Mouse (Mus musculus): Measurements from ENCODE around the gene Ano10. TPM values are rescaled to one million over a fixed set of nuclear protein-coding genes. Genes with fewer than 3 reads are reported as not detected.

The Ano10 gene
- polyA plus RNA-seq, 1 experiment from 2014 or later, result 39.0 TPM

DNA sequence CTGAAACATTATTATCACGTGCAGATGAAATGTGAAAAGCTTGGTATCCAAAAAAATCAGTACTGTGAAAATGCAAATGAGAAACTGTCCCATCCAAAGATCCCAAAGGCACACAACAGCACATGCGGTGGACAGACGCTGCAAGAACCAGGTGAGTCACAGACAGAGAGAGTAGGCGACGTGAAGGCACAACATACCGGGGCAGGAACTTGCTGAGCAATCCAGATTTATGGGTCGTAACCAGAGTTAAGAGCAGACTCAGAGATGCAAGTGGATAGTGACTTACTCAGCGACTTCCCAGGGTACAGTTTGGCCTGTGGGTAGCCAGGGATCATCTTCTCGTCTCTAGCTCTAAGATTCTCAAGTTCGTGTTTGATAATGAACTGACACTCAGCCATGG, 23.3 kb downstream of the Ano10 start:
- Histone ChIP-seq H3K4me2 (replicated peaks) (no peak overlapping the region), H3K27ac (no peak overlapping the region), H3K9me3 (no peaks in the 10 kb centered on the region), H3K9ac (no peak overlapping the region), H3K27me3 (no peaks in the 10 kb centered on the region), H3K4me1 (no peaks in the 10 kb centered on the region), H3K36me3 (peaks cover 28% of the 10 kb centered on the region), H3K4me3 (no peak overlapping the region)
- WGBS, result 87% methylated on average over 10 of the region's 10 CpGs
- no peak for ATAC-seq (ENCODE audit: insufficient number of reproducible peaks, insufficient read depth, low FRiP score, low TSS enrichment)

DNA sequence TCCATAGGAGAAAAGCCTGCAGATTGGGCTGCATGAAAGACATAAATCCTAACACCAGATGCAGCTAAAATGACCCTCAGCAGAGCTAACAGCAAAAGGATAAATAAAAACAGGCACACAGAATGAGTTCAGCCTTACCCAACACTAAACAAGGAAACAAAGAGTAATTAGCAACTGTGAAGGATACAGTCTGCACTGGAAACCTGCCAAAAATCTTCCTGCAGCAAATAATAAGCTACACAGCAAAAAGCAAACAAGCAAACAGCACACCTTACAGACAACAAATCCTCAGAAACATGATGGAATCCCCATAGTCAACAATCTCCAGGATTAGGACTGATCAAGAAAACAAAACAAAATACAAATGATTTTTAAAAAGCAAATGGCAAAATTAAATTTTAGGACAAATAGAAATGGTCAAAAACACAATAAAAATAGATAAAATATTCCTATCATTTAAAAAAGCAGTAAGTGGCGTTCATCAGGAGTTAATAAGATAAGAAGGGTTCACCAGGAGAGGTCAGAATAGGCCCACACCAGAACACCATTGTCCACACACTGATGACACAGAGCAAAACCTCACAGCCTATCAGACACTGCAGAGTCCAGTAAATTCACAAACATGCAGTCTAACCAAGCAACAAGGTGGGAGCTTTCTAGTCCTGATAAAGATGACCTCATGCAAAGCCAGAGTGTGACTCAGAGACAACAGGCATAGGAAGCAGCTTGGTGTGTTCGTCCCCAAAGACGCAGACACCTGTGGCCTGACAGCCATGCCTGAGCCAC, 24.8 kb downstream of the Ano10 start:
- Histone ChIP-seq H3K4me1 (no peaks in the 10 kb centered on the region), H3K4me3 (no peak overlapping the region), H3K9me3 (no peaks in the 10 kb centered on the region), H3K36me3 (peaks cover 34% of the 10 kb centered on the region), H3K27ac (no peak overlapping the region), H3K4me2 (replicated peaks) (no peak overlapping the region), H3K27me3 (no peaks in the 10 kb centered on the region), H3K9ac (no peak overlapping the region)
- WGBS, result 95% methylated on average over 3 of the region's 3 CpGs
- ATAC-seq (ENCODE audit: insufficient number of reproducible peaks, insufficient read depth, low FRiP score, low TSS enrichment), result no peak

DNA sequence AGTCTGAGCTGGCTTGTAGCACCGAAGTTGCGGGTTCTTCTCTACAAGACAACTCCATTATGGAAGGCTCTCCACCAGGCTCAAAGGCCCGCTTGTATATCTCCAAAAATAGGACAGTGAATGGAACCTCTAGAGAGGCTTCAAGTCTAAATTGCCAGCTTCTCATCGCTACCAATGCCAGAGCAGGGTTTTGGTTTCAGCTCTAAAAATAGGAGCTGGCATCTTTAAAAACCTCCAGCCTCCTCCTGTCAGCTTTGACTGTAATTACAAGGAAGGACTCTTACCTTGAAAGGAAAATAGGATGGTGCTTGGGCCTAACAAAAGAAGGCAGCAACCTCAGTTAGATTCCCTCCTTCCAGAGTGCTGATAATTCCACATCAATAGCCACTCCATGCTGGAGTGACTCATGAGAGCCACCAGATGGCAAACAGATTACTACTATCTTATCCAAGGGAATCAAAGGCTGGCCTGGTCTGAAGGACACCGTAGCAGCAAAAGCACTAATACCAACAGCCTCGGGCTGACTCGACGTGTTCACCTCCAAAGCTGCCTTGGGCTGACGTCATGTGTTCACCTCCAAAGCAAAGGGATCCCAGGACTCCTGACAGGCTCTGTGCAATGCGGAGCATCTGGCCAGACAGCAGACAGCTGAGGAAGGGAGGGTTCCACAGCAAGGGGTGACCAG, 28.6 kb downstream of the Ano10 start:
- 86% methylated on average over 10 of the region's 10 CpGs for WGBS
- H3K27ac ChIP-seq, result no peak overlapping the region
- no peak overlapping the region for H3K4me3 ChIP-seq
- peaks cover 33% of the 10 kb centered on the region for H3K36me3 ChIP-seq
- ATAC-seq (ENCODE audit: insufficient number of reproducible peaks, insufficient read depth, low FRiP score, low TSS enrichment), result no peak
- no peaks in the 10 kb centered on the region for H3K4me1 ChIP-seq
- no peaks in the 10 kb centered on the region for H3K27me3 ChIP-seq
- no peak overlapping the region for H3K9ac ChIP-seq
- no peak overlapping the region for H3K4me2 ChIP-seq (replicated peaks)
- H3K9me3 ChIP-seq, result no peaks in the 10 kb centered on the region

DNA sequence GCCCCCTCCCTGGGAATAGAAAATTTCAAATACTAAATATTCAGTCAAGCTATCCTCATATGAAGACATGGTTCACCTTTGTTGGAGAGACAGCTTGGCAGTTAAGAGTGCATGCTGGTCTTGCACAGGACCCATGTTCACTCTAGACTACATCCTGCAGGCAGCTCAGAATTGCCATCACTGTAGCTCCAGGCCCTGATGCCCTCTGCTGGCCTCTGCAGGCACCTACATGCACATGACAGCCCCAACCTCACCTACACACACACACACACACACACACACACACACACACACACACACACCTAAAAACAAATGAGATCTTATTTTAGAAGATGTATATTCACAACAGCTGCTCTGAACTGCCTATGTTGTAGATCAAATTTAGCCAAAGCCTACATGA, 31.1 kb downstream of the Ano10 start:
- Histone ChIP-seq H3K27me3 (no peaks in the 10 kb centered on the region), H3K9me3 (no peaks in the 10 kb centered on the region), H3K9ac (no peak overlapping the region), H3K4me3 (no peak overlapping the region), H3K4me2 (replicated peaks) (no peak overlapping the region), H3K36me3 (peaks cover 46% of the 10 kb centered on the region), H3K27ac (no peak overlapping the region), H3K4me1 (no peaks in the 10 kb centered on the region)
- no peak for ATAC-seq (ENCODE audit: insufficient number of reproducible peaks, insufficient read depth, low FRiP score, low TSS enrichment)

DNA sequence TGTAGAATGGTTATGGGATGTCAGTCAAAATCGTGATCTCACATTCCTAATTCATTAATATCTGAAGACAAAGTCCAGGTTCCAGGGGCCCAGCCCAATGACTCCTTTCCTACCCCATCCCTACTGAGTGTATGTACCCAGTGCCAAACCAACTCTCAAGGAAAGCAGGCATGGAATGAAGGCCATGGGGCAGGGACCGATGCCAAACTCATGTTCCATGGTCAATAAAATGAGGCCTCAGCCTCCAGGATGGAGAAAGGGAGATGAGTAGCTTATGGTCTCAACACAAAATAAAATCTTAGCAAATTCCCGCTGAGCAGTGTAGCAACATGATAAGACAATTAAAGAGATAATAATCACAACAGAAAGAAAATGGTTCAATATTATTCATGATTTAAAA, 39.8 kb downstream of the Ano10 start:
- Histone ChIP-seq H3K4me3 (no peak overlapping the region), H3K27me3 (no peaks in the 10 kb centered on the region), H3K36me3 (peaks cover 39% of the 10 kb centered on the region), H3K4me2 (replicated peaks) (no peak overlapping the region), H3K9me3 (peaks cover 2% of the 10 kb centered on the region; the same call in 1 of the 2 replicates), H3K9ac (no peak overlapping the region), H3K27ac (no peak overlapping the region), H3K4me1 (peaks cover 11% of the 10 kb centered on the region; the same call in 1 of the 2 replicates)
- WGBS, result 92% methylated on average over 3 of the region's 3 CpGs
- ATAC-seq (ENCODE audit: insufficient number of reproducible peaks, insufficient read depth, low FRiP score, low TSS enrichment), result no peak

DNA sequence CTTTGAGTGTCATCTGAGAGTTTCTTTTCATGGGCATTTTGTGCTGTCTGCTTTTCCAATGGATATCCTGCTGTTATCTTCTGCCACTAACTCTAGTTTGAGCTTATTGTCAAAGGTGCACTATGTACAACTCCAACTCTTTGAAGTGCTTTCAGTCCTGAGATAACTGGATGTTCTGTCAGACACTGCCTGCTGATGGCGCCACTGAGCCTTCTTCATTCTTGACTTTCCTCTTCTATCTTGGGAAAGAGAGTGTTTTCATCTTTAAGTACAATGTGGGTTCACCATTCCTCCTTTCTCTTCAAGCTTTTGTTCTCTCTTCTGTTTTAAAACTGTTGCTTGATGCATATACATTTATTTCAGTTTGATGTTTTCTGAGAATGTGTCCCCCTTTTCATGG, 42.1 kb downstream of the Ano10 start:
- Histone ChIP-seq H3K9me3 (peaks cover 2% of the 10 kb centered on the region; the same call in 1 of the 2 replicates), H3K9ac (no peak overlapping the region), H3K4me3 (no peak overlapping the region), H3K36me3 (peaks cover 27% of the 10 kb centered on the region), H3K4me1 (peaks cover 16% of the 10 kb centered on the region; the same call in 1 of the 2 replicates), H3K27me3 (no peaks in the 10 kb centered on the region), H3K27ac (no peak overlapping the region), H3K4me2 (replicated peaks) (no peak overlapping the region)
- no peak for ATAC-seq (ENCODE audit: insufficient number of reproducible peaks, insufficient read depth, low FRiP score, low TSS enrichment)
- 79% methylated on average over 1 of the region's 1 CpGs for WGBS

DNA sequence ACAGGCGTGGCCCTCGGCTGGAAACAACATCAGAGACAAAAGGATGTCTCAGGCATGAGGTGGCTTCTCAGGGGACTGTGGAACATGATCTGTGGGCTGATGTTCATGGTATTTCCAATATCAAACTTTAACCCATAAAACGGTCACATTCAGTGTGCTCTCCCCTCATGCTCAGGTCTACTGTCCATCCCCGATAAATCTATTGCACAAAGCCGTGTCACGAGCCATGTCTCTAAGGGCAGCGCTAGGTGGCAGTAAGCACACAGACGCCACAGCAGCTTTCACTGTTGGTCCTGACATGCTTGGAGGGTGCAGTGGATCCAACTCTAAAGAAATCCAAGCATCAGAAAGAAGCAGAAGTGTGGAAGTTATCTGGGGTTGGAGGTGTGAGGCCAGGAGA, 46.1 kb downstream of the Ano10 start:
- 37% methylated on average over 8 of the region's 8 CpGs for WGBS
- no peaks in the 10 kb centered on the region for H3K27me3 ChIP-seq
- peaks cover 16% of the 10 kb centered on the region; the same call in 1 of the 2 replicates for H3K4me1 ChIP-seq
- no peak overlapping the region for H3K27ac ChIP-seq
- no peak overlapping the region for H3K9ac ChIP-seq
- H3K9me3 ChIP-seq, result no peaks in the 10 kb centered on the region
- no peak overlapping the region for H3K4me2 ChIP-seq (replicated peaks)
- H3K4me3 ChIP-seq, result no peak overlapping the region
- H3K36me3 ChIP-seq, result peaks cover 15% of the 10 kb centered on the region; the same call in 1 of the 2 replicates
- ATAC-seq (ENCODE audit: insufficient number of reproducible peaks, insufficient read depth, low FRiP score, low TSS enrichment), result no peak

DNA sequence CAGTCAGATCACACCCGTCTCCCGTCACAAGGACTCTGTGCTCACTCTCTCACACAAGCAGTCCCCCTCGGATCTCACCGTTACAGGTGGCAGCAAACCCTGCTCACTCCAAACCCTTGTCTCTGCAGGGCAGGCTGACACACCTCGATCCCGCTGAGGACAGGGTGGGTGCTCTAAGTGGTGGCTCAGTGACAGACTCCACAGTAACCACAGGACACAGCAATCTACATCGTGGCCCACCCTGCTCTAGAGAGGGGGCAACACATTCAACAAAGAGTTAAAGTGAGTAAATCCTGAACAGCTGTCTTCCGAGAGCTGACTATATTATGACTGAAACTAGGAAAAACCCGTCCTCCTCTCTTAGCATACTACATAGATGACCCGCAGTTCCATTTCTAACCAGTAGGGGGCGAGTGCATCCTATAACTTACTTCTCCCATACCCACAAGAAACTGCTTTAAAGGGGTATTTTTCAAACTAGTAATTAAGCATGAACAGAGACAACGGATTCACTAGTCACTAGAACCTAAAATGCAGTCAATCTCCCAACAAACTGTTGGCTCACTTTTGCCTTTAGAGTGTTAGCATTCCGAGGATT, 46.7 kb downstream of the Ano10 start:
- no peak overlapping the region for H3K27ac ChIP-seq
- 44% methylated on average over 13 of the region's 13 CpGs for WGBS
- no peak overlapping the region for H3K9ac ChIP-seq
- H3K27me3 ChIP-seq, result no peaks in the 10 kb centered on the region
- no peak overlapping the region for H3K4me3 ChIP-seq
- H3K4me2 ChIP-seq (replicated peaks), result no peak overlapping the region
- H3K36me3 ChIP-seq, result 0 out of 2 replicates have a peak, but pooled peaks cover 11% of the 10 kb centered on the region
- no peaks in the 10 kb centered on the region for H3K9me3 ChIP-seq
- ATAC-seq (ENCODE audit: insufficient number of reproducible peaks, insufficient read depth, low FRiP score, low TSS enrichment), result no peak
- H3K4me1 ChIP-seq, result peaks cover 21% of the 10 kb centered on the region; the same call in 1 of the 2 replicates

DNA sequence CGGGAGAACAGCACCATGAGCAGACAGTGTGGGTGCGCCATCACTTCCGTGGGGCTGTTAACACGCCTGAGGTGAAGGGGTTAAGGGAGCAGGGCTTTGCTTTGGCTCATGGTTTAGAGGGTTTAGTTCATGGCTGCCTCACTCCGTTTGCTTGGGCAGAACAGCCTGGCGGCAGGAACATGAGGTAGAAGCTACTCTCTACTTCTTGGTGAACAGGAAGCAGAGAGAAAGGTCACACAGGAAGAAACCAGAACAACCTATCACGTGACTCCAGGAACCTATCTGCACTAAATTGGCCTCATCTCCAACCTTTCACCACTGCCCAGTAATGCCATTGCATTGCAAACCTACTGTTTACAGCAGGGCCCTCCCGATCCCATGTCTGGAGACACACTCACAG, 48.3 kb downstream of the Ano10 start:
- Histone ChIP-seq H3K4me2 (replicated peaks) (no peak overlapping the region), H3K27ac (no peak overlapping the region), H3K4me3 (no peak overlapping the region), H3K9me3 (no peaks in the 10 kb centered on the region), H3K36me3 (0 out of 2 replicates have a peak, but pooled peaks cover 7% of the 10 kb centered on the region), H3K9ac (no peak overlapping the region), H3K27me3 (no peaks in the 10 kb centered on the region), H3K4me1 (peaks cover 28% of the 10 kb centered on the region; the same call in 1 of the 2 replicates)
- no peak for ATAC-seq (ENCODE audit: insufficient number of reproducible peaks, insufficient read depth, low FRiP score, low TSS enrichment)
- WGBS, result 82% methylated on average over 8 of the region's 8 CpGs

DNA sequence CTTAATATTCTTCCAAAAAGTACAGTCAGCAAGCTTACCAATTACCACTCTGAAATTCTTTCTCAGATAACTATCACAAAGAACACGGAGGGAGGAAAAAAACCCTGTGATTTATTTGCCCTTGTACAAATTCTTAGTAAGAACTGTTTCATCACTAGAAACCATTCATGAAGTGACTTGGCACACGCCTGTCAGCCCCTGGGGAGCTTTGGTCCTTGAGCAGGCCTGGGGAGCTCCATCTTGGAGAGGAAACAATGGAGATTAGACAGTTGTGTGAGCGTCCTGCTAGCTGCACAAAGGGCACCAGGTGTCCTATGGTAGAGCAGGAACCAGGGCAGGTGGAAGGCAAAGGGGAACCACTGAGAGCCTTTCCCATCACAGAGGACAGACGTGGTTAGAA, 48.8 kb downstream of the Ano10 start:
- no peaks in the 10 kb centered on the region for H3K27me3 ChIP-seq
- H3K9ac ChIP-seq, result no peak overlapping the region
- H3K36me3 ChIP-seq, result 0 out of 2 replicates have a peak, but pooled peaks cover 4% of the 10 kb centered on the region
- H3K27ac ChIP-seq, result no peak overlapping the region
- peaks cover 24% of the 10 kb centered on the region; the same call in 1 of the 2 replicates for H3K4me1 ChIP-seq
- H3K9me3 ChIP-seq, result no peaks in the 10 kb centered on the region
- H3K4me2 ChIP-seq (replicated peaks), result no peak overlapping the region
- no peak overlapping the region for H3K4me3 ChIP-seq
- no peak for ATAC-seq (ENCODE audit: insufficient number of reproducible peaks, insufficient read depth, low FRiP score, low TSS enrichment)
- 75% methylated on average over 4 of the region's 4 CpGs for WGBS

DNA sequence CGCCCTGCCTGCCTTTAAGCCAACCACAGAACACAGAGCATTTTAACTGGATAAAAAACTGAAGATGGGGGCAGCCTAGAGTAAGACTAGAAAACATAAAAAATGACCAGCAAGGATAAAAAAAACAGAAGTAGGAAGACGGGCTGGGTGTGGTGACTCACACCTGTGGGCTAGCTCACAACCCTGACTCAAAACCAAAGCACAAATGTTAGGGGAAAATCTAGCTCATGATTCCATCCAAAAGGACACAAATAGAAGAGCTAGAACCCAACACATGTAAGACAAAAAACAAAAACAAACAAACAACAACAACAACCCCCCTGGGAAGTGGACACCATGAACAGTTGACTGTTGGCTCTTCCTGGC, 49.4 kb downstream of the Ano10 start:
- no peak overlapping the region for H3K27ac ChIP-seq
- no peaks in the 10 kb centered on the region for H3K9me3 ChIP-seq
- no peak for ATAC-seq (ENCODE audit: insufficient number of reproducible peaks, insufficient read depth, low FRiP score, low TSS enrichment)
- peaks cover 19% of the 10 kb centered on the region; the same call in 1 of the 2 replicates for H3K4me1 ChIP-seq
- 0 out of 2 replicates have a peak, but pooled peaks cover 4% of the 10 kb centered on the region for H3K36me3 ChIP-seq
- no peaks in the 10 kb centered on the region for H3K27me3 ChIP-seq
- 47% methylated on average over 2 of the region's 2 CpGs for WGBS
- no peak overlapping the region for H3K4me3 ChIP-seq
- H3K4me2 ChIP-seq (replicated peaks), result no peak overlapping the region
- H3K9ac ChIP-seq, result no peak overlapping the region

Measured in embryonic facial prominence, embryonic 12.5 days (tissue).